Mouse (Mus musculus): ENCODE results near the gene Fam155a.
A peak's percentile ranks its signal among the peaks of the same experiment; 100 is the strongest.

Fam155a gene

GRCm38 (mm10) chr8:9482565-9482964 lies 288.4 kb downstream of the Fam155a start:
- no peak for DNase-seq (ENCODE audit: low read depth, low spot score)
- Histone ChIP-seq H3K36me3 (ENCODE audit: control insufficient read depth, insufficient read depth, low read length, poor library complexity, severe bottlenecking) (no peaks in the 10 kb centered on the region), H3K27me3 (ENCODE audit: control insufficient read depth, insufficient read depth, low read length, poor library complexity, severe bottlenecking) (no peaks in the 10 kb centered on the region)

DNA sequence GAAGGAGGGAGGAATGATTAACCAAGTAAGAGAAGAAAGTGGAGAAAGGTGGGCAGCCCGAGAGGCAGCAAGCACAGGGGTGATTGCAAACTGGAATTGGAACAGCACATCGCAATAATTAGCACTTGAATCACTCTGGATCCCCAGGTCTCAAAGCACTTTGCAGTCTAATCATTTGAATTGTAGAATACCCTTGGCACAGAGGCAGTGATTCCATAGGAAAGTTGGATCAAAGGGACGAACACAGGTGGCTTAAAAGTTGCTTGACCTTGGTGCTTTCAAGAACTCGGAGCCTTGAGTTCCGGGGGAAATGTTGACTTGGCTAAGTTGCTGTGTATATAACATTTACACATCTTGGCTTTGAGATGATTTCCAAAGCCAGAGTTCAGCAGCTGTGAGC lies 299.7 kb downstream of the Fam155a start:
- no peaks in the 10 kb centered on the region for H3K36me3 ChIP-seq (ENCODE audit: control insufficient read depth, insufficient read depth, low read length, poor library complexity, severe bottlenecking)
- no peak for DNase-seq (ENCODE audit: low read depth, low spot score)
- H3K27me3 ChIP-seq (ENCODE audit: control insufficient read depth, insufficient read depth, low read length, poor library complexity, severe bottlenecking), result no peaks in the 10 kb centered on the region

- no peak for DNase-seq (ENCODE audit: low read depth, low spot score)
Measured at GRCm38 (mm10) chr8:9470114-9470513, 300.8 kb downstream of the Fam155a start.

GRCm38 (mm10) chr8:9461111-9461510 lies 309.9 kb downstream of the Fam155a start:
- no peak for DNase-seq (ENCODE audit: low read depth, low spot score)
- Histone ChIP-seq H3K36me3 (ENCODE audit: control insufficient read depth, insufficient read depth, low read length, poor library complexity, severe bottlenecking) (no peaks in the 10 kb centered on the region), H3K27me3 (ENCODE audit: control insufficient read depth, insufficient read depth, low read length, poor library complexity, severe bottlenecking) (no peaks in the 10 kb centered on the region)

More at GRCm38 (mm10) chr8:9470114-9470513, 300.8 kb downstream of the Fam155a start:
- H3K36me3 ChIP-seq (ENCODE audit: control insufficient read depth, insufficient read depth, low read length, poor library complexity, severe bottlenecking), result no peaks in the 10 kb centered on the region
- no peaks in the 10 kb centered on the region for H3K27me3 ChIP-seq (ENCODE audit: control insufficient read depth, insufficient read depth, low read length, poor library complexity, severe bottlenecking)

- H3K27me3 ChIP-seq (ENCODE audit: control insufficient read depth, insufficient read depth, low read length, poor library complexity, severe bottlenecking), result no peaks in the 10 kb centered on the region
- DNase-seq (ENCODE audit: low read depth, low spot score), result no peak
- H3K36me3 ChIP-seq (ENCODE audit: control insufficient read depth, insufficient read depth, low read length, poor library complexity, severe bottlenecking), result no peaks in the 10 kb centered on the region
Measured at GRCm38 (mm10) chr8:9460707-9461106, 310.3 kb downstream of the Fam155a start.

- no peaks in the 10 kb centered on the region for H3K27me3 ChIP-seq (ENCODE audit: control insufficient read depth, insufficient read depth, low read length, poor library complexity, severe bottlenecking)
- DNase-seq (ENCODE audit: low read depth, low spot score), result no peak
- H3K36me3 ChIP-seq (ENCODE audit: control insufficient read depth, insufficient read depth, low read length, poor library complexity, severe bottlenecking), result no peaks in the 10 kb centered on the region
Measured at GRCm38 (mm10) chr8:9458614-9459013, 312.3 kb downstream of the Fam155a start.

DNA sequence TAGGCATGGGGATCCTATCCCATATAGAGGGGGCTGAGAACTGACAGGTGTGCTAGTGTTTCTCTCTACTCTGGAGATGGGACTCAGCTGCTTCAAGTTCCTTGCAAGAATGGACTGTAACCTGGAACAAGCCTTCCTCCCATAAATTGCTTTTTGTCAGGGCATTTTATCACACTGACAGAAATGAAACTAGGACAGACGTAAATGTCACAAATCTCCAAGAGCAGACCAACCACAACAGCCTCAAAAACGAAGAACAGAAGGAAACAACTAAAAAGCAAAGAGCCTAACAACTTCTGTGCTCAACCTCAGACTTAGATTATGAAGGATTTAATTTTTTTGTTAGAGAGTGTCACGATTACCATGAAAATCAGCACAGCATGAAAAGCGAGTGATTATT lies 315.8 kb downstream of the Fam155a start:
- H3K36me3 ChIP-seq (ENCODE audit: control insufficient read depth, insufficient read depth, low read length, poor library complexity, severe bottlenecking), result no peaks in the 10 kb centered on the region
- no peak for DNase-seq (ENCODE audit: low read depth, low spot score)
- H3K27me3 ChIP-seq (ENCODE audit: control insufficient read depth, insufficient read depth, low read length, poor library complexity, severe bottlenecking), result no peaks in the 10 kb centered on the region

GRCm38 (mm10) chr8:9453742-9454141 lies 317.2 kb downstream of the Fam155a start:
- no peaks in the 10 kb centered on the region for H3K36me3 ChIP-seq (ENCODE audit: control insufficient read depth, insufficient read depth, low read length, poor library complexity, severe bottlenecking)
- H3K27me3 ChIP-seq (ENCODE audit: control insufficient read depth, insufficient read depth, low read length, poor library complexity, severe bottlenecking), result no peaks in the 10 kb centered on the region
- DNase-seq (ENCODE audit: low read depth, low spot score), result no peak

DNA sequence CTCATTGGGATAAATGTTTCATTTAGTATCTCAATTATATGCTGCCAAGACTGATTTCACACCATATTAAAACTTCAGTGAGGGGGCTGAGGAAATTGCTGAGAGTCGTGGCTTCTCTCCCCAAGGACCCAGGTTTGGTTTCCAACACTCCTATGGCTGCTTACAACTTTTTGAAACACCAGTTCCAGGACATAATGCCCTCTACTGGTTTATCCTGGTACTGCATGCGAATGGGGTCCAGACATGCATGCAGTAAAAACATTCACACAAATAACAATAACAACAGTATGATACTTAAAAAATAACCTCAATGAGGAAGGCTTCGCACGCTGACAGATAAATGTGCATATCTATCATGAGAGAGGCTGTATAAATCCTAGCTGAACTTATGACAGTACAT lies 319.4 kb downstream of the Fam155a start:
- DNase-seq (ENCODE audit: low read depth, low spot score), result peak; percentile 2
- H3K36me3 ChIP-seq (ENCODE audit: control insufficient read depth, insufficient read depth, low read length, poor library complexity, severe bottlenecking), result no peaks in the 10 kb centered on the region
- H3K27me3 ChIP-seq (ENCODE audit: control insufficient read depth, insufficient read depth, low read length, poor library complexity, severe bottlenecking), result no peaks in the 10 kb centered on the region

GRCm38 (mm10) chr8:9448613-9449012 lies 322.3 kb downstream of the Fam155a start:
- DNase-seq (ENCODE audit: low read depth, low spot score), result no peak
- no peaks in the 10 kb centered on the region for H3K27me3 ChIP-seq (ENCODE audit: control insufficient read depth, insufficient read depth, low read length, poor library complexity, severe bottlenecking)
- H3K36me3 ChIP-seq (ENCODE audit: control insufficient read depth, insufficient read depth, low read length, poor library complexity, severe bottlenecking), result no peaks in the 10 kb centered on the region

GRCm38 (mm10) chr8:9437822-9438221 lies 333.1 kb downstream of the Fam155a start:
- peak; percentile 5 for DNase-seq (ENCODE audit: low read depth, low spot score)
- Histone ChIP-seq H3K27me3 (ENCODE audit: control insufficient read depth, insufficient read depth, low read length, poor library complexity, severe bottlenecking) (no peaks in the 10 kb centered on the region), H3K36me3 (ENCODE audit: control insufficient read depth, insufficient read depth, low read length, poor library complexity, severe bottlenecking) (no peaks in the 10 kb centered on the region)

DNA sequence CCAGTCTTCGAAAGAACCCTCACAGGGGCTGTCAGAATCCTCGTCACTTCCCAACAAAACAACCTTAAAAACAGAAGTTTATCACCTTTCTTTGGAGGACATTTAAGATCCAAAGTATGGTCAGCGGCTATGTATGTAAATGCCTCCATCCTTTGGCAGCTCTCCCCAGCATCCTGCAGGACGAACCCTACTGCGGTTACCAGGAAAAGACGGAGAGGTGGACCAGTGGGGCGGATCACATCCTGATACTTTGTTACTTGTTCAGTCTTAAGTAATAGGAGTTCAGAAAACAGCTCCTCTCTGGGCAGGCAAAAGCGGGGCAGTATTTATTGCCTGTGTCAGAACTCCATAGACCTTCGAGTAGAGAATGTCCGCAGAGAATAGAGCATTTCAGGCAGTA lies 335.5 kb downstream of the Fam155a start:
- Histone ChIP-seq H3K27me3 (ENCODE audit: control insufficient read depth, insufficient read depth, low read length, poor library complexity, severe bottlenecking) (no peaks in the 10 kb centered on the region), H3K36me3 (ENCODE audit: control insufficient read depth, insufficient read depth, low read length, poor library complexity, severe bottlenecking) (no peaks in the 10 kb centered on the region)
- no peak for DNase-seq (ENCODE audit: low read depth, low spot score)

- no peaks in the 10 kb centered on the region for H3K27me3 ChIP-seq (ENCODE audit: control insufficient read depth, insufficient read depth, low read length, poor library complexity, severe bottlenecking)
- DNase-seq (ENCODE audit: low read depth, low spot score), result no peak
Measured at GRCm38 (mm10) chr8:9432635-9433372, 338.2 kb downstream of the Fam155a start.

GRCm38 (mm10) chr8:9428846-9429245 lies 342.1 kb downstream of the Fam155a start:
- no peak for DNase-seq (ENCODE audit: low read depth, low spot score)
- H3K27me3 ChIP-seq (ENCODE audit: control insufficient read depth, insufficient read depth, low read length, poor library complexity, severe bottlenecking), result no peaks in the 10 kb centered on the region
- no peaks in the 10 kb centered on the region for H3K36me3 ChIP-seq (ENCODE audit: control insufficient read depth, insufficient read depth, low read length, poor library complexity, severe bottlenecking)

More at GRCm38 (mm10) chr8:9432635-9433372, 338.2 kb downstream of the Fam155a start:
- H3K36me3 ChIP-seq (ENCODE audit: control insufficient read depth, insufficient read depth, low read length, poor library complexity, severe bottlenecking), result no peaks in the 10 kb centered on the region

DNA sequence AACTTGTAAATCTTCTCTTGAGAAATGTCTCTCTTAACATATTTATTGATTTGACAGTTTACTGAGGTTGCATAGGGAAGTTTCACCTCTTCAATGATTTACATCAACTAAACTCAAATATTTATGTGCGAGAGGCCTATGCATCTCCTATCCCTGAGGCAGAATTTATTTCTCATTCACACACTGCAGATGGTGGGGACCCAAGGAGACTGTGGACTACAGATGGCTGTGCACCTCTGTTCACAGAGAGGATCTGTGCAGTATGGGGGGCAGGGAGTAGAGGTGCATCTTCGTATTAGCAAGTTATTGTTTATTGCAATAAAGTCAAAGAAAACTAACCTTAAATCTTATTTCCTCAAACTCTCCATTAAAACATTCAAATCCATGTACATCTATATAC lies 346.9 kb downstream of the Fam155a start:
- H3K36me3 ChIP-seq (ENCODE audit: control insufficient read depth, insufficient read depth, low read length, poor library complexity, severe bottlenecking), result no peaks in the 10 kb centered on the region
- H3K27me3 ChIP-seq (ENCODE audit: control insufficient read depth, insufficient read depth, low read length, poor library complexity, severe bottlenecking), result no peaks in the 10 kb centered on the region
- no peak for DNase-seq (ENCODE audit: low read depth, low spot score)

DNA sequence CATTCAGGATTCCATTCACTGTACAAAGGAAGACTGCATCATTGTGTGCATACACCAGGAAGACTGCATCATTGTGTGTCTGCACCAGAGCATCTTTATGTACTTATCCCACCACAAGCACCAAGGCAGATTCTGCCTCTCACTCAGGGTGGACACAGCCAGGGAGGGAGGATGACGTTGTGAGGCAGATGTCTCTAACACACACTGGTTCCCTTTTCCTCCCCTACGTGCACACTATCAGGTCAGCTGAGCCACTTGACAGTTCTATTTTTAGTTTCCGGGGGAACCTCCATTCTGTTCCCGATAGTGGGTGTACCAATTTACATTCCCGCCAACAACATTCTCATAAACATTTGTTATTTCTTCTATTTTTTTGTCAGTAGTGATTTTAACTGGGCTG lies 347.4 kb downstream of the Fam155a start:
- Histone ChIP-seq H3K27me3 (ENCODE audit: control insufficient read depth, insufficient read depth, low read length, poor library complexity, severe bottlenecking) (no peaks in the 10 kb centered on the region), H3K36me3 (ENCODE audit: control insufficient read depth, insufficient read depth, low read length, poor library complexity, severe bottlenecking) (no peaks in the 10 kb centered on the region)
- DNase-seq (ENCODE audit: low read depth, low spot score), result no peak

Data from splenic B cell, adult 2 months (primary cell).